Mouse (Mus musculus): ENCODE measurements around the gene Alpl. TPM values are rescaled to one million over a fixed set of nuclear protein-coding genes. Genes with fewer than 3 reads are reported as not detected.

Alpl gene
- total and polyA plus RNA-seq, 3 experiments = 62.9 to 164 (median 115) TPM

DNA sequence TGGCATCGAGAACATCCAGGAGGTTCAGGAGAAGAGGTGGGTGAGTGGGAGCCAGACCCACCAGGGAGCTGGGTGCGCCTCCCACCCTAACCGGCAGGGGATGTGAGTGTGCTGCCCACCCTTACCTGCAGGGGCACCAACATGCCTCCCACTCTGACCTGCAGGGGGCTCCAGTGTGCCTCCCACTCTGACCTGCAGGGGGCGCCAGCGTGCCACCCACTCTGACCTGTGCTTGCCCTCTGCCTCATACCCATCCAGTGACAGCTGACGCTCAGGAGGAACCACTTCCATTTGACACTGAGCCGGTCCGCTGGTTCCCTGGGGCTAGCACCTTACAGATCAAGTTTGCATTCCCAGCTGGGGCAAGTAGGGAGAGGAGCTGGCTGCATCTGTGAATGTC lies 71.4 kb downstream of the Alpl start:
- Histone ChIP-seq H3K4me2 (ENCODE audit: insufficient read depth, low read depth, poor library complexity, severe bottlenecking) (peak overlapping the region; percentile 27; the same call in 1 of the 2 replicates), H3K27me3 (replicated peaks) (no peaks in the 10 kb centered on the region), H3K27ac (ENCODE audit: insufficient read depth, low read depth) (no peak overlapping the region), H3K79me2 (replicated peaks; ENCODE audit: control insufficient read depth, extremely low read depth, insufficient read depth, poor library complexity, severe bottlenecking) (no peaks in the 10 kb centered on the region), H3K4me1 (ENCODE audit: control insufficient read depth in 1 of 2, insufficient read depth in 2 of 2) (peaks cover 12 to 59% of the 10 kb centered on the region in 2 experiments), H3K9me3 (replicated peaks; ENCODE audit: low read length) (no peaks in the 10 kb centered on the region), H3K4me3 (replicated peaks in 1 of 3; ENCODE audit: low read depth in 2 of 3, low read length in 2 of 3, poor library complexity in 1 of 3) (peak overlapping the region; percentile 18 to 47 (median 45)), H3K36me3 (replicated peaks in 1 of 2; ENCODE audit: control insufficient read depth in 1 of 2, insufficient read depth in 1 of 2, low read length in 1 of 2) (peaks cover 0 to 24% of the 10 kb centered on the region in 2 experiments), H3K9ac (ENCODE audit: insufficient read depth, low read depth) (peak overlapping the region; percentile 30; the same call in 1 of the 2 replicates)
- TF ChIP-seq USF1 (IDR thresholded peaks at IDR 0.05; ENCODE audit: low read depth, low read length) = no peak
- TF ChIP-seq ZC3H11A (IDR thresholded peaks at IDR 0.05; ENCODE audit: low read depth, low read length) = no peak
- no peak for TF ChIP-seq IRF4 (IDR thresholded peaks at IDR 0.05; ENCODE audit: low read depth, low read length)
- peak; percentile 79 to 100 for TF ChIP-seq CTCF (conservative IDR thresholded peaks at IDR 0.05 in 1 of 2, IDR thresholded peaks at IDR 0.05 in 1 of 2; ENCODE audit: low read depth in 2 of 2, low read length in 2 of 2)
- TF ChIP-seq ETS1 (conservative IDR thresholded peaks at IDR 0.05; ENCODE audit: low read depth, low read length) = no peak
- TF ChIP-seq PAX5 (IDR thresholded peaks at IDR 0.05; ENCODE audit: low read length) = no peak
- peak; percentile 62 for TF ChIP-seq RAD21 (IDR thresholded peaks at IDR 0.05; ENCODE audit: low read depth, low read length)
- TF ChIP-seq NELFE (IDR thresholded peaks at IDR 0.05; ENCODE audit: low read depth, low read length) = peak; percentile 86; the same call in 1 of the 2 replicates
- TF ChIP-seq EP300 (IDR thresholded peaks at IDR 0.05; ENCODE audit: low read length) = no peak
- 0 out of 2 replicates have a peak, but pooled peaks have one; percentile 18 for TF ChIP-seq SIN3A (IDR thresholded peaks at IDR 0.05; ENCODE audit: low read length)
- TF ChIP-seq RCOR1 (conservative IDR thresholded peaks at IDR 0.05; ENCODE audit: low read depth, low read length) = no peak
- no peak for TF ChIP-seq GABPA (IDR thresholded peaks at IDR 0.05; ENCODE audit: insufficient replicate concordance, low read depth, low read length)
- no peak for TF ChIP-seq ZNF384 (IDR thresholded peaks at IDR 0.05; ENCODE audit: low read depth, low read length)
- TF ChIP-seq HCFC1 (IDR thresholded peaks at IDR 0.05; ENCODE audit: low read depth, low read length) = no peak
- no peak for TF ChIP-seq ELF1 (IDR thresholded peaks at IDR 0.05; ENCODE audit: low read depth, low read length)
- TF ChIP-seq ZMIZ1 (IDR thresholded peaks at IDR 0.05; ENCODE audit: low read depth, low read length) = no peak
- no peak for TF ChIP-seq E2F4 (IDR thresholded peaks at IDR 0.05; ENCODE audit: insufficient replicate concordance, low read depth, low read length)
- TF ChIP-seq BHLHE40 (IDR thresholded peaks at IDR 0.05; ENCODE audit: low read depth, low read length) = no peak
- TF ChIP-seq NRF1 (IDR thresholded peaks at IDR 0.05; ENCODE audit: low read depth, low read length) = no peak
- TF ChIP-seq MAFK (IDR thresholded peaks at IDR 0.05; ENCODE audit: insufficient replicate concordance, low read length) = no peak
- no peak for TF ChIP-seq TBP (conservative IDR thresholded peaks at IDR 0.05; ENCODE audit: low read depth, low read length)
- no peak for TF ChIP-seq UBTF (IDR thresholded peaks at IDR 0.05; ENCODE audit: low read depth, low read length)
- peak; percentile 14; the same call in 1 of the 2 replicates for TF ChIP-seq MXI1 (IDR thresholded peaks at IDR 0.05; ENCODE audit: low read depth, low read length)
- no peak for TF ChIP-seq CHD1 (IDR thresholded peaks at IDR 0.05; ENCODE audit: low read depth, low read length)
- peak; percentile 35; the same call in 1 of the 2 replicates for TF ChIP-seq MAZ (IDR thresholded peaks at IDR 0.05; ENCODE audit: low read depth, low read length)
- no peak for TF ChIP-seq MYC (IDR thresholded peaks at IDR 0.05; ENCODE audit: low read depth, low read length)
- TF ChIP-seq JUND (conservative IDR thresholded peaks at IDR 0.05; ENCODE audit: low read depth, low read length) = no peak
- TF ChIP-seq SMC3 (IDR thresholded peaks at IDR 0.05; ENCODE audit: low read depth, low read length) = peak; percentile 77
- TF ChIP-seq CHD2 (IDR thresholded peaks at IDR 0.05; ENCODE audit: low read length) = no peak
- TF ChIP-seq POLR2A (IDR thresholded peaks at IDR 0.05; ENCODE audit: low read depth, low read length) = no peak
- no peak for TF ChIP-seq MAX (IDR thresholded peaks at IDR 0.05; ENCODE audit: low read length)
- TF ChIP-seq POLR2AphosphoS2 (IDR thresholded peaks at IDR 0.05; ENCODE audit: low read depth, low read length) = no peak
- no peak; the same call in 1 of the 2 replicates for TF ChIP-seq MEF2A (IDR thresholded peaks at IDR 0.05; ENCODE audit: borderline replicate concordance, low read depth, low read length)
- TF ChIP-seq TCF12 (IDR thresholded peaks at IDR 0.05; ENCODE audit: low read depth, low read length) = no peak
- TF ChIP-seq USF2 (conservative IDR thresholded peaks at IDR 0.05; ENCODE audit: low read depth, low read length) = no peak
- no peak for TF ChIP-seq JUN (IDR thresholded peaks at IDR 0.05; ENCODE audit: insufficient read depth, low read depth, low read length)
- TF ChIP-seq ZKSCAN1 (IDR thresholded peaks at IDR 0.05; ENCODE audit: borderline replicate concordance, low read depth, low read length) = no peak
- no peak for TF ChIP-seq KAT2A (IDR thresholded peaks at IDR 0.05; ENCODE audit: insufficient replicate concordance, low read length)
- dilution Hi-C loops (cut with MboI; ENCODE audit: extremely low pct_ligation_motif_present, extremely low pct_unique_long_range_greater_than_20kb, low sequenced_read_pairs) = no loop called here
- in situ Hi-C loops (cut with MboI; ENCODE audit: low pct_ligation_motif_present, low pct_unique_long_range_greater_than_20kb, low sequenced_read_pairs) = no loop called here
- peak; percentile 80 for DNase-seq (ENCODE audit: extremely low read depth)

Measured in CH12.LX (cell line).